Mouse (Mus musculus): ENCODE results near the gene 1700020N15Rik. TPM values are rescaled to one million over a fixed set of nuclear protein-coding genes. Genes with fewer than 3 reads are reported as not detected.
"Not testable (repeated sequence)": the region's sequence is repeated elsewhere in the genome, so short reads cannot be mapped to it uniquely, and the experiment has no call there.

Gene 1700020N15Rik
- not detected in 2 replicates for polyA plus RNA-seq (2015; fragmentation: Nextera tagmentation; extraction: Ambion mirVana)

- not testable (repeated sequence) for H3K9me3 ChIP-seq; H3K4me3 ChIP-seq; H3K4me1 ChIP-seq; H3K27me3 ChIP-seq; H3K27ac ChIP-seq (replicated peaks); H3K4me2 ChIP-seq (replicated peaks); ATAC-seq (replicated peaks); H3K36me3 ChIP-seq; H3K9ac ChIP-seq (replicated peaks)
- WGBS: 71% methylated on average over 3 of the region's 5 CpGs
Observed at GRCm38 (mm10) chrX:69945000-69945399, at the start of gene 1700020N15Rik. Gene 1700020N15Rik (plus strand): TSS chrX:69945300.

GRCm38 (mm10) chrX:69976790-69977579, 31.9 kb downstream of the 1700020N15Rik start:
- Histone ChIP-seq H3K27me3 (no peaks in the 10 kb centered on the region), H3K4me1 (no peaks in the 10 kb centered on the region), H3K36me3 (no peaks in the 10 kb centered on the region), H3K4me2 (replicated peaks) (no peak overlapping the region), H3K4me3 (no peak overlapping the region), H3K27ac (replicated peaks) (no peak overlapping the region), H3K9me3 (no peaks in the 10 kb centered on the region), H3K9ac (replicated peaks) (no peak overlapping the region)
- 23% methylated on average over 2 of the region's 2 CpGs for WGBS
- no peak for ATAC-seq (replicated peaks)
